Mouse (Mus musculus): ENCODE measurements at regions not wholly inside any gene's neighbourhood (a gene's known extent, or its start where the extent isn't known, plus 50 kb on each side); places are given as distances from the start of the nearest gene placed in this dataset.

GRCm38 (mm10) chr11:44330851-44331773, 68.8 kb upstream of the Il12b start:
- in situ Hi-C loops (cut with MboI) = no loop called here

- in situ Hi-C loops (cut with MboI) = no loop called here
Observed at GRCm38 (mm10) chr11:44331774-44332129, 68.1 kb upstream of the Il12b start.

GRCm38 (mm10) chr11:44340531-44340930, 59.3 kb upstream of the Il12b start:
- in situ Hi-C loops (cut with MboI) = no loop called here

GRCm38 (mm10) chr11:44348308-44348707, 51.6 kb upstream of the Il12b start:
- in situ Hi-C loops (cut with MboI) = no loop called here

- in situ Hi-C loops (cut with MboI) = no loop called here
Observed at GRCm38 (mm10) chr11:44349546-44349945, 50.3 kb upstream of the Il12b start.

All from mature B cell (primary cell).